Mouse (Mus musculus) hindbrain, embryonic 12.5 days (tissue): ENCODE results near the gene Fas. TPM values are rescaled to one million over a fixed set of nuclear protein-coding genes. Genes with fewer than 3 reads are reported as not detected.

Source experiments
- ATAC-seq: fragments of 200-750 bp; cut with Nextera tagmentation; 2 replicates; pipeline ENCODE4 v1.8.0; 2017; ENCODE audit warnings: moderate TSS enrichment; ENCODE audit not compliant: low FRiP score
- H3K27ac ChIP-seq: fragments of 300-500 bp; sonication (generic); 2 replicates; pipeline ENCODE4 v1.5.1; 2016; ENCODE audit warnings: mild to moderate bottlenecking
- H3K27me3 ChIP-seq: fragments of 300-500 bp; sonication (generic); 2 replicates; pipeline ENCODE4 v1.6.1; 2016; ENCODE audit warnings: mild to moderate bottlenecking
- H3K36me3 ChIP-seq: fragments of 300-500 bp; sonication (generic); 2 replicates; pipeline ENCODE4 v1.6.1; 2016; ENCODE audit warnings: mild to moderate bottlenecking
- H3K4me1 ChIP-seq: fragments of 300-500 bp; sonication (generic); 2 replicates; pipeline ENCODE4 v1.6.1; 2016
- H3K4me2 ChIP-seq: fragments of 300-500 bp; sonication (generic); replicated peaks from 2 replicates; pipeline ENCODE4 v1.6.1; 2016; ENCODE audit warnings: mild to moderate bottlenecking
- H3K4me3 ChIP-seq: fragments of 300-500 bp; sonication (generic); 2 replicates; pipeline ENCODE4 v1.5.1; 2016; ENCODE audit warnings: mild to moderate bottlenecking
- H3K9ac ChIP-seq: fragments of 300-500 bp; sonication (generic); 2 replicates; pipeline ENCODE4 v1.6.1; 2016; ENCODE audit warnings: mild to moderate bottlenecking, moderate library complexity
- H3K9me3 ChIP-seq: fragments of 300-500 bp; sonication (generic); replicated peaks from 2 replicates; pipeline ENCODE4 v1.6.1; 2016; ENCODE audit warnings: mild to moderate bottlenecking
- WGBS: fragments of 180-500 bp; shearing (Covaris S2); methylation state at CpG from one replicate; pipeline ENCODE4 v1.1.7; 2016; 5-methylcytosine and 5-hydroxymethylcytosine counted together
- polyA plus RNA-seq: library from polyadenylated mRNA; unstranded; fragments of >200 nt; fragmentation: Nextera tagmentation; extraction: Ambion mirVana; gene quantifications from 2 replicates; pipeline ENCODE4 v1.2.1, GENCODE M21; 2016

Gene Fas
- polyA plus RNA-seq, result 1.4 and 1.6 TPM in 2 replicates

DNA sequence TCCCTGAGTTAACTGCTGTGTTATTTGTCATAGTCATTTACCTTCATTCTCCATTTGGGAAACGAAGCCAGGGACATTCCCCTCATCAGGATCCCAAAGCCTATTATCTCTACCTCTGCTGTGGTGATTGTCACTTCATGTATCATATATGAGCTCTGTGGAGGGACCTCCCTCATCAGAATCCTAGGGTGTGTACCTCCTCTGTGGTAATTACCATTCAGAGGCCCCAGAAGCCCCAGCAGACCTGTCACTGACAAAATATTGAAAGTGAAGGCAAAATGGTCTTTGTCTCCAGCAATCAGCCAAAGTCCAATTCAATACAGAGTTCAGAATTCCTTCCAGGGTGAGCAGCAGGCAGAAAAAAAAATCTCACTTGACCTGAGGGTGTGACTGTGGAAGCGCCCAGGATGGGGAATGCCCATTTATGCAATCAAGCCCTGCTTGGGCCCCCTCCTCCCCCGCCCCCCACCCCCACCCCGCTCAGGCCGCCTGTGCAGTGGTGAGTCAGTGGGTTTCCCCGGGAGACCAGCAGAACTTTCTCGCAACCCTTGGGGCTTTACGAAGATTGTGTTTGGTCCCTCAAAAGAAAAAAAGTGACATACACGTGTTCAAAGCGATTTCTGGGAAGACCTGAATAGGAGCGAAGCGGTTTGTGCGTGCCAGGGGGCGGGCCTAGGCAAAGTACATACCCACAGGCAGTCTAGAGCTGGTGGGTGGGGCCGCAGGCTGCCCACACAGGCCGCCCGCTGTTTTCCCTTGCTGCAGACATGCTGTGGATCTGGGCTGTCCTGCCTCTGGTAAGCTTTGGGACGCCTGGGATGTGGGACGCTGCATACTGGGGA, at the start of gene Fas:
TSS of gene Fas (plus strand) at position 719 of the 842 bp plus-strand sequence.
- Histone ChIP-seq H3K4me2 (peak within 1 kb of the TSS; percentile 60), H3K27me3 (peaks cover 5% of the 10 kb centered on the region; the same call in 1 of the 2 replicates), H3K9me3 (no peaks in the 10 kb centered on the region), H3K4me1 (peaks cover 13% of the 10 kb centered on the region), H3K4me3 (peak within 1 kb of the TSS; percentile 31), H3K27ac (no peak within 1 kb of the TSS), H3K9ac (peak within 1 kb of the TSS; percentile 42), H3K36me3 (no peaks in the 10 kb centered on the region)
- WGBS, result 2% methylated on average over 19 of the region's 19 CpGs
- peak; percentile 94 for ATAC-seq

DNA sequence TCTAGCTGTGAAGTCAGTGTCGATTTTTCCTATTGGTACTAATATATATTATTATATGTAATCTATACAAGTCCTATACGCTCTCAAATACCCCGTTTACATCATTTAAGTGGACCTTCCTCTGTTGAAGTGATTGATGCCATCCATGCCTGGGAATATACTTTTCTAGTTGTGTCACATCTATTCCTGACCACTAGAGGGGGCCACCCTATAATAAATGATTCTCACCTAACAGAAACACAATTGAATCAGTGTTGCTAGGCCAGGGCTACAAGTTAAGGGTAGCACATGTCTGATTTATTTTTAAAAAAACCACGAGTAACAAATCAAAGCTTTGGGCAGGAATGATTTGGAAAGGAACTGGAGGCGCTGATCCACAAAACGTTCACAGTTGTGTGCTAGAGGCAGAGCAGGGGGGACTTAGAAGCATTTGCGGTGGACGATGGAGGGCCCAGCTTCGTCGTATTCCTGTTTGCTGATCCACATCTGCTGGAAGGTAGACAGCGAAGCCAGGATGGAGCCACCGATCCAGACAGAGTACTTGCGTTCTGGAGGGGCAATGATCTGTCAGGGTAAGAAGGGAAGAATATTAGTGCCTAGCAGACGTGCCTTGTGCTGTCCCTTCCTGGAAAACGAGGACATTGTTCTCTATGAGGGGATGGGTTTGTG, 49.1 kb upstream of the Fas start:
- Histone ChIP-seq H3K4me3 (no peak overlapping the region), H3K9me3 (no peaks in the 10 kb centered on the region), H3K27me3 (no peaks in the 10 kb centered on the region), H3K36me3 (0 out of 2 replicates have a peak, but pooled peaks cover 3% of the 10 kb centered on the region), H3K9ac (no peak overlapping the region), H3K27ac (no peak overlapping the region), H3K4me2 (no peak overlapping the region), H3K4me1 (no peaks in the 10 kb centered on the region)
- 71% methylated on average over 15 of the region's 15 CpGs for WGBS
- ATAC-seq, result no peak

DNA sequence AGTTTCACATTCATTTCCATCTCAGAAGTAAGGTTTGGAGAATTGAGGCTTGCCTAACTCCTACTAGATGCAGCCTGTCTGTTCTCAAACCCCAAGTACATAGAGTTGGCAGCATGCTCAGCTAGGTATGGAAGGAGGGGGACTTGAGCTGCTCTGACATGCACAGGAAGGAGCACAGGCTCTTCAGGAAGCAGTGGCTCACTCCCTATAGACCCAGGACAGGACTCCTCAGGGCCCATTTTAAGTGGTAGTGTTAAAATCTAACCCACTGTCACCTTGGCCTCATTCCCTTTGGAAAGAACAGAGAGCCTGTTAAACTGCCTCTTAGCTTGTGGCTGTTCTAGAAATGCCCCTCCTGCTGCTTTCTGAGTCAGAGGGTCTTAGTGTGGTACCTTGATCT, 47.5 kb upstream of the Fas start:
- Histone ChIP-seq H3K4me3 (no peak overlapping the region), H3K27me3 (no peaks in the 10 kb centered on the region), H3K9me3 (no peaks in the 10 kb centered on the region), H3K27ac (no peak overlapping the region), H3K4me2 (no peak overlapping the region), H3K4me1 (no peaks in the 10 kb centered on the region), H3K9ac (no peak overlapping the region), H3K36me3 (no peaks in the 10 kb centered on the region)
- no peak for ATAC-seq

DNA sequence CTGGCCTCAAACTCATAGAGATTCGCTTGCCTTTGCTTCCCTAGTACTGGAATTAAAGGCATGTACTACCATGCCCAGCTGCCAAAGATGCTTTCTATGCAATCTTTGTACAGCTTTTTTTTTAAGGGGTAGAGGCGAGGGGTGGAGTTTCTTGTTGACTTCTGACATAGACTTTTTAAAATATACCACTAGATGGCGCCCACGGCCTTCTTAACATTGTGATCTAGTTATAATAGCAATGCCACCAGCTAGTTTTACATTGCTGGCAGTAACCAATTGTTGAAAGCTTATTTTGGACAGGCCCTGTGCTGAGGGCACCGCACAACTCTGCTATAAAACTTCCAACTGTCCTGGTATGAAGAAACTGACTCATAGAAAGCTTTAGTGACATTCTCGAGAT, 46.4 kb upstream of the Fas start:
- no peak overlapping the region for H3K4me2 ChIP-seq
- H3K36me3 ChIP-seq, result no peaks in the 10 kb centered on the region
- no peaks in the 10 kb centered on the region for H3K4me1 ChIP-seq
- no peak overlapping the region for H3K27ac ChIP-seq
- 20% methylated on average over 6 of the region's 6 CpGs for WGBS
- H3K4me3 ChIP-seq, result no peak overlapping the region
- no peaks in the 10 kb centered on the region for H3K27me3 ChIP-seq
- no peak overlapping the region for H3K9ac ChIP-seq
- no peaks in the 10 kb centered on the region for H3K9me3 ChIP-seq
- 0 out of 2 replicates have a peak, but pooled peaks have one; percentile 35 for ATAC-seq

DNA sequence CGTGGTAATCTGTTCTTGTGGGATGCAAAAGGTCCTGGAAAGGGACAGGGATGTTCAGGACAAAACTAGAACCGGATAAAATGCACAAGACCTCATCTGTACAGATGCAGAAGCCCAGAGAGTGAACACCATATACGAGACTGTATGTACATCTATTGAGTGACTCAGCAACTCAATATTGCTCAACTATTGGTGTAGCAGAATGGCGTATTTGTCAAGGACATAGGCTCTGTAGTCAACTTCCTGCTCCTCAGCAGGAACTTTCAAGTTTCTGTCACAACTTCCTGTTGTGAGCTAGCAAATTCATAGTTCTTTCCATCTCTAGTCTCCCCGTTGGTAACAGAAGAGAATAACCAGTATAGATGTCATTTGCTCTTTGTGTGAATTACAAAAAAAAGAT, 41.9 kb upstream of the Fas start:
- Histone ChIP-seq H3K36me3 (no peaks in the 10 kb centered on the region), H3K9ac (no peak overlapping the region), H3K27ac (no peak overlapping the region), H3K4me2 (no peak overlapping the region), H3K4me1 (no peaks in the 10 kb centered on the region), H3K9me3 (no peaks in the 10 kb centered on the region), H3K27me3 (no peaks in the 10 kb centered on the region), H3K4me3 (no peak overlapping the region)
- 79% methylated on average over 5 of the region's 5 CpGs for WGBS
- no peak for ATAC-seq

DNA sequence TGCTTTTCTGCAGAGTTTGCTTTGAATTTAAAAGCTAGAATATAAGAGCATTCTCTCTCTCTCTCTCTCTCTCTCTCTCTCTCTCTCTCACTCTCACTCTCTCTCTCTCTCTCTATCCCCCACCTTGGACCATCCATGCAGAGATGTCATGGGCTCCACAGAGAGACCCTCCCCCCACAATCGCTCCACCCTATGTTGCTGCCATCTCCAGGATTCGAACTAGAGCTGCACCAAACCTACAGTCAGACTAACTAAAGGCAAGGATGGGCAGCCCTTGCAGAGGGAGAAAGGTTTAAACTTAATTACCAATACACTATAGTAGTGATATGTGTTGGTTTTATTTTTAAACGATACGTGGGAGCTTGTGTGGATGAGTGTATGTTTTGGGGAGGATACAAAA, 39.8 kb upstream of the Fas start:
- Histone ChIP-seq H3K27me3 (no peaks in the 10 kb centered on the region), H3K27ac (no peak overlapping the region), H3K36me3 (no peaks in the 10 kb centered on the region), H3K9ac (no peak overlapping the region), H3K4me3 (no peak overlapping the region), H3K4me1 (no peaks in the 10 kb centered on the region), H3K4me2 (no peak overlapping the region), H3K9me3 (no peaks in the 10 kb centered on the region)
- ATAC-seq, result no peak
- 83% methylated on average over 4 of the region's 4 CpGs for WGBS

DNA sequence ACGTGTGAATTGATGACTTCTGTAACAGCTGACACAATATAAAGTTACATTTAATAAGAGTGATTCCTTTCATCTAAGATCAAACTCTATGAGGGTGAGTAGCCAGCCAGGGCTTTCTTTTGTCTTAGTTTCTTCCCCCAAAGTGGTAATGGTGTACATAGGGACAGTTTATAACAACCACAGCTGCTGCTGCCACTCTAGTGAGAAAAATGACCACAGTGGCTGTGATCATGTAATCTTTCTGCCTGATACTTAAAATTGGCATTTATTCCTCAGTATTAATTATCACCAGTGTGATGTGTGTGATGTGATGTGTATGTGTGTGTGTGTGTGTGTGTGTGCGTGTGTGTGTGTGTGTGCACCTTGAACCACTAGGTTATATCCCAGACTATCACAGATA, 38.6 kb upstream of the Fas start:
- no peaks in the 10 kb centered on the region for H3K4me1 ChIP-seq
- no peaks in the 10 kb centered on the region for H3K9me3 ChIP-seq
- 92% methylated on average over 2 of the region's 2 CpGs for WGBS
- H3K4me3 ChIP-seq, result no peak overlapping the region
- no peaks in the 10 kb centered on the region for H3K36me3 ChIP-seq
- no peak overlapping the region for H3K4me2 ChIP-seq
- H3K9ac ChIP-seq, result no peak overlapping the region
- no peak for ATAC-seq
- no peaks in the 10 kb centered on the region for H3K27me3 ChIP-seq
- no peak overlapping the region for H3K27ac ChIP-seq

DNA sequence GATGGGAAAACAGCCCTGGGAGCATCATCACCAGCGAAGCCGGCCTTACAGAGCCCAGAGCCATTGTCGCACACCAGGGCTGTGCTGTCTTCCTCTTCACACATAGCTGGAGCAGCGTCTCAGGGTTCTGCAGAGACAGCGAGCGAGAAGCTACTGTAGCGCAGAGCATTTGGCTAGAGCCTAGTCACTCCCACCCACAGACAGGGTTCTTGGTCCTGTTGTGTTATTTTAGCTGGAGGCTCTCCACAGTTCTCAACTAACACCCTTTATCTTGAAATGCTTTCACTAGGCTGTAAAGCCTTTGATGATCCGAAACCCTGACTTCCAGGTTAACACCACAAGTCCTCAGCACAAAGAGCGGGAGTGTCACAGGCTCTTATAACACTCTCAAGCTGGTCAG, 38.0 kb upstream of the Fas start:
- no peak overlapping the region for H3K9ac ChIP-seq
- no peak overlapping the region for H3K27ac ChIP-seq
- H3K9me3 ChIP-seq, result no peaks in the 10 kb centered on the region
- no peaks in the 10 kb centered on the region for H3K36me3 ChIP-seq
- no peak overlapping the region for H3K4me2 ChIP-seq
- ATAC-seq, result no peak
- 78% methylated on average over 9 of the region's 9 CpGs for WGBS
- H3K4me1 ChIP-seq, result no peaks in the 10 kb centered on the region
- H3K27me3 ChIP-seq, result no peaks in the 10 kb centered on the region
- H3K4me3 ChIP-seq, result no peak overlapping the region

DNA sequence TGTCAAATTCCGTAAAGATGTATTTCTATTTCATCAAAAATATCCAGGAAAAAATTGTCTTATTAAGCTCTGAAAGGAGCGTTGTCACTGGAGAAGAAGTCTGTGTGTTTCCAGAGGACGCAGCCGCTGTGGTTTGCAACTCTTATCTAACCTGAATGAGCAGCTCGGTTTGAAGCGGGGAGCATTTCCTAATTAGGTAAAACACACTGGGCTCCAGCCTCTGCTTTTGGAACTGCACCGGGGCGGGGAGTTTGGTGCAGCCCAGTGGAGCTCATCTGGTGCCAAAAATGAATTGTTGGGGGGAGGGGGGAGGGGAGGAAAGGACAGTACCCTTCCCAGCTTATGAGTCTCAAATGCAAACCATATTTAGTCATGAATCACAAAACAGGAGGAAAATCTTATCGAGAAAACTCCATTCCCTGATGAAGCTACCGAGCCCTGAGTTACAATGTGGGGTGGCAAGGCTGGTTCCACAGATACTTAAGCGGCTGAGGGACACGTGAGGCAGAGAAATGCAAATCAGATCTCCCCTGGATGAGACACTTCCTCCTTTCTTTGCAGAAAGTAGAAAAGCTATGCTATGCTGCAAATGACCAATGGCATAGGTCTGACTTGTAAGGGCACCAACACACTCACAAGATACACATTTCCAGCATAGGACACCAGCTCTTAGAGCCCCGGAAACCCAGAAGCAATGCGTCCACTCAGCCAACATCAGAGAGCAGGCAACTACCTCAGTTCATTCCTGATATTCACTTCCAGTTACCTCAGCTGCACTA, 36.2 kb upstream of the Fas start:
- H3K27me3 ChIP-seq, result no peaks in the 10 kb centered on the region
- no peak for ATAC-seq
- no peak overlapping the region for H3K4me3 ChIP-seq
- H3K27ac ChIP-seq, result no peak overlapping the region
- no peaks in the 10 kb centered on the region for H3K9me3 ChIP-seq
- 58% methylated on average over 14 of the region's 14 CpGs for WGBS
- no peaks in the 10 kb centered on the region for H3K4me1 ChIP-seq
- H3K9ac ChIP-seq, result no peak overlapping the region
- no peaks in the 10 kb centered on the region for H3K36me3 ChIP-seq
- H3K4me2 ChIP-seq, result no peak overlapping the region

DNA sequence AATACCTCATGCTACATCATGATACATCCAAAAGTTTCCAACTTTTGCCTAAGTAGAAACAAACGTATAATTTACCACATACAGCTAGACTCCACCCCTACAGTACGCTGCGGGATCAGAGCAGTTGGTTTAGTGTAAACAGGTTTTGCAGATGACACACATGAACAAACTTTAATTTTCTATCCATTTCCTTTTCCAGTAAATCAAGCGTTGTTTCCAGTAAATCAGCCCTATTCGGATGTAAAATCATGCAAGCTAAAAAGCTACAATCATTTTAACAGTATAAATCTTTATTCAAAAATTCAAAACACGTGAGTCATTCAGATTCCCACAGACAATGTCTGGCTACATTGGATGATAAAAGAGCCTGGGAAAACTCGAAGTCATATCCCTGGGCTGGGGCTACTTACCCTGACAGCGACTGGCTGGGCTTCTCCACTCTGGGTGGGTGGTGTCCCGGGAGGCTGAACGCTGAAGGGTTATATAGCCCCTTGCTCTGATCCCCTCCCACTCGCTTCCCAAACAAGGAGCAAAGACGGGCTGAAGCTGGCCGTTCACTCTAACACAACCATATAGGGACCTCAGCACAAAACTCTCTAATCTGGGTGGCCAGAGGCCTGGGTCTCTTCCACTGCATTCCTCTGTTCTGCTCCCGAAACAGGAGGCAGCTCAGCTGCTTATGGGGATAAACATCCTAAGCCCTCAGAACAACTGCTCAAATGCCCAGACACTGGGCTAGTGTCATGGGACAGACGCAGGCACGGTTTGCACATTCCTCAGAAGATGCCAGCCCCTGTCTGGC, 35.4 kb upstream of the Fas start, which contains the start of gene Acta2:
TSS of gene Acta2 (minus strand) at position 711 of the 802 bp plus-strand sequence.
- Histone ChIP-seq H3K9ac (no peak within 1 kb of the TSS), H3K27me3 (no peaks in the 10 kb centered on the region), H3K4me2 (no peak within 1 kb of the TSS), H3K4me1 (no peaks in the 10 kb centered on the region), H3K4me3 (no peak within 1 kb of the TSS), H3K27ac (no peak within 1 kb of the TSS), H3K9me3 (no peaks in the 10 kb centered on the region), H3K36me3 (no peaks in the 10 kb centered on the region)
- WGBS, result 70% methylated on average over 16 of the region's 16 CpGs
- no peak for ATAC-seq

DNA sequence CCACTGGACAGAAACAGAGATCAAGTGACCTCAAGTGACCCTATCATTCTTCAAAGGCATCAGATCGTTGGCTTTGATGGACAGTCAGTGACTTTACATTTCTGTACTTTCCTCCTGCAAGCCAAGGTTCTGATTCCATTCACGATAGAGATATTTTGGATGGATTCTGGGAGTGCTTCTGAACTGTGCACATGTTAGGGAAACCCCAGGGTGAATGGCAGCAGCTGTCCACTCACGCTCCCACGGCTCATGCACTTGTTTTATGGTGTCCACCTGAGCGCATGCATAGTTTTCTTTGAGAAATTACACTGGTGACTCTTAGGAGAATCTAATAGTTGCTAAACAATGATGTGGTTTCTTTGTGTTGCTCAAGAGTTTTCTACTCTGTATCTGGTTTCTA, 34.3 kb upstream of the Fas start:
- Histone ChIP-seq H3K27me3 (no peaks in the 10 kb centered on the region), H3K27ac (no peak overlapping the region), H3K9me3 (no peaks in the 10 kb centered on the region), H3K4me3 (no peak overlapping the region), H3K4me2 (no peak overlapping the region), H3K9ac (no peak overlapping the region), H3K4me1 (no peaks in the 10 kb centered on the region), H3K36me3 (no peaks in the 10 kb centered on the region)
- WGBS, result 76% methylated on average over 5 of the region's 5 CpGs
- ATAC-seq, result no peak

DNA sequence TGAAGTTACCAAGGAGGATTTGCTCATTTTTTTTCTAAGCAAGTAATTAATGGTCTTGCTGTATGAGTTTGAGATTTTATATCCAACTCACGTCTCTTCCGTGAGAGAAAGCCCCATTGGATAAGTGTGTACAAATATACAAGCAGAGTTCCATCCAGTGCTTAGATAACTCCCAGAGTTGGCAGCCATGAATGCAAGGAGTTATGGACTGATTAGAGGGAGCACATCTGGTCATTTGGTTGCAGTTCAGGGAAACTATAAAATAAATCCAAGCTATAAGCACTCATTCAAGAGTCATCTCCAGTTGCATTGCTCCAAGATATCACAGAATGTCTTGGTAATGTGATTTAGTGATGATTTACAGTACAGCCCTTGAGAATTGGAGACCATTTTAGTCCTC, 33.5 kb upstream of the Fas start:
- Histone ChIP-seq H3K36me3 (no peaks in the 10 kb centered on the region), H3K4me2 (no peak overlapping the region), H3K4me1 (no peaks in the 10 kb centered on the region), H3K9ac (no peak overlapping the region), H3K27ac (no peak overlapping the region), H3K9me3 (no peaks in the 10 kb centered on the region), H3K27me3 (no peaks in the 10 kb centered on the region), H3K4me3 (no peak overlapping the region)
- WGBS, result 89% methylated on average over 2 of the region's 2 CpGs
- ATAC-seq, result no peak
